Mouse (Mus musculus) forebrain, embryonic 11.5 days (tissue): ENCODE measurements at regions not wholly inside any gene's neighbourhood (a gene's known extent, or its start where the extent isn't known, plus 50 kb on each side); places are given as distances from the start of the nearest gene placed in this dataset.
"Not testable (repeated sequence)": the region's sequence is repeated elsewhere in the genome, so short reads cannot be mapped to it uniquely, and the experiment has no call there.

Experiments used
- ATAC-seq: fragments of 200-750 bp; cut with Nextera tagmentation; replicated peaks from 2 replicates; pipeline ENCODE4 v1.8.0; 2017; ENCODE audit warnings: moderate TSS enrichment; ENCODE audit not compliant: low FRiP score
- DNase-seq: peaks from one replicate; pipeline ENCODE4 v3.0.0-alpha.2; 2017; ENCODE audit warnings: low spot score
- H3K27ac ChIP-seq: fragments of 300-500 bp; sonication (generic); 2 replicates; pipeline ENCODE4 v1.5.1; 2014; ENCODE audit warnings: low read depth, low read length
- H3K27me3 ChIP-seq: fragments of 300-500 bp; sonication (generic); 2 replicates; pipeline ENCODE4 v1.6.1; 2014; ENCODE audit warnings: mild to moderate bottlenecking, low read length, mixed read lengths; ENCODE audit not compliant: control insufficient read depth, insufficient read depth
- H3K36me3 ChIP-seq: fragments of 300-500 bp; sonication (generic); 2 replicates; pipeline ENCODE4 v1.6.1; 2014; ENCODE audit warnings: mild to moderate bottlenecking, low read length, moderate library complexity, mixed read lengths; ENCODE audit not compliant: control insufficient read depth, insufficient read depth
- H3K4me1 ChIP-seq: fragments of 300-500 bp; sonication (generic); replicated peaks from 2 replicates; pipeline ENCODE4 v1.6.1; 2014; ENCODE audit warnings: low read length, mixed read lengths; ENCODE audit not compliant: control insufficient read depth, insufficient read depth
- H3K4me2 ChIP-seq: fragments of 300-500 bp; sonication (generic); 2 replicates; pipeline ENCODE4 v1.6.1; 2014; ENCODE audit warnings: low read depth, mild to moderate bottlenecking, low read length, moderate library complexity, mixed read lengths; ENCODE audit not compliant: severe bottlenecking
- H3K4me3 ChIP-seq: fragments of 300-500 bp; sonication (generic); 2 replicates; pipeline ENCODE4 v1.5.1; 2014; ENCODE audit warnings: low read depth, low read length
- H3K9ac ChIP-seq: fragments of 300-500 bp; sonication (generic); 2 replicates; pipeline ENCODE4 v1.6.1; 2014; ENCODE audit warnings: low read length
- H3K9me3 ChIP-seq: fragments of 300-500 bp; sonication (generic); 2 replicates; pipeline ENCODE4 v1.6.1; 2016; ENCODE audit warnings: low read length, mixed read lengths; ENCODE audit not compliant: control insufficient read depth
- WGBS: fragments of 180-500 bp; shearing (Covaris S2); extraction: QIAGEN DNeasy Blood & Tissue Kit; methylation state at CpG from one replicate; pipeline ENCODE4 v1.1.7; 2014; 5-methylcytosine and 5-hydroxymethylcytosine counted together

DNA sequence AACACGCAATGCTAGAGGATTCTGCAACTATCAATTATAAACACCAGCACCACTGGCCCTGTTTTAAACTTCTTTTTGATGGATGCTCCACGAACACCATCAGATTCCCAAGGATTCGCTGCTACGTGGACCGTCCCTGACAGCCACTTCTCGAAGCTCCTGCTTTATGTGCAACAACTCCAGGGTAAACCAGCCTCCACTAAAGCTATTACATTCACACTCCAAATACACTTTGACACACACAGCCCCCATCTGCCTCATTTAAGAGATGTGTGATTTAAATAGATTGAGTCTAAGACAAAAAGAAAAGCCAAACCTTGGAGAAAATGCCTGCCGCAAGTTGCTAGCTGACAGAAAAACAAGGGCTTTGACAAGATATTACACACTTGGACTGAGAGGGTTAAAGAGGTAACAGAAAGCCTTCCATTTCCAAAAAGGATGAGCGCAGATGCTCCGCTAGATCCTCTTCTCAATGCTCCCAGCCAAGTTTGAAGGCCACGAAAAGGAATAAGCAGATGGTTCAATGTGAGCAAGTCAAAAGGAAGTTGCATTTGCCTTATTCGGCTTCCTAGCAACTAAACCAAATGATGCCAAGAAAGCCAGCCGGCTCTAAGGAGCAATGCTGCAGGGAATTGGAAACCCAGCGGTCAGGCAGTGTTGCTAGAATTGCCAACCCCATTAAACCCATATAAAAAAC is 54.0 kb upstream of the Cnep1r1 start:
- Histone ChIP-seq H3K4me1 (no peaks in the 10 kb centered on the region), H3K9me3 (no peaks in the 10 kb centered on the region), H3K9ac (no peak overlapping the region), H3K27ac (no peak overlapping the region), H3K4me2 (no peak overlapping the region), H3K27me3 (no peaks in the 10 kb centered on the region), H3K36me3 (no peaks in the 10 kb centered on the region), H3K4me3 (no peak overlapping the region)
- WGBS, result 92% methylated on average over 13 of the region's 13 CpGs
- no peak for DNase-seq
- no peak for ATAC-seq

DNA sequence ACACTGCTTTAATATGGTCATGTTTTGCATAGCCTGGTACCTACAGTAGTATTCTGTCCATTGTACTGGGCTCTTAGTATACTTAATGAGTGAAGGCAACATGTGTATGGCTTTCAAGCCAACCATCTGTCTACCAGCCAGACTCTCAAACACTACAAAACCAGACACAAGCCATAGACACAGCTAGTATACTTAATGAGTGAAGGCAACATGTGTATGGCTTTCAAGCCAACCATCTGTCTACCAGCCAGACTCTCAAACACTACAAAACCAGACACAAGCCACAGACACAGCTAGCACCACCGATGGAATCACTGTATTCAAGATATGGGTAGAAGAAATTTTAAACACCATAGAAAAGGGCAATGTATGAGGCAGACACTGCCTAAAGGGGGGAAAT is 59.5 kb upstream of the Cnep1r1 start:
- DNase-seq, H3K36me3 ChIP-seq, H3K4me1 ChIP-seq, H3K4me2 ChIP-seq, ATAC-seq, H3K9me3 ChIP-seq, H3K4me3 ChIP-seq, H3K9ac ChIP-seq, H3K27me3 ChIP-seq, H3K27ac ChIP-seq: not testable (repeated sequence)
- 90% methylated on average over 1 of the region's 1 CpGs for WGBS

DNA sequence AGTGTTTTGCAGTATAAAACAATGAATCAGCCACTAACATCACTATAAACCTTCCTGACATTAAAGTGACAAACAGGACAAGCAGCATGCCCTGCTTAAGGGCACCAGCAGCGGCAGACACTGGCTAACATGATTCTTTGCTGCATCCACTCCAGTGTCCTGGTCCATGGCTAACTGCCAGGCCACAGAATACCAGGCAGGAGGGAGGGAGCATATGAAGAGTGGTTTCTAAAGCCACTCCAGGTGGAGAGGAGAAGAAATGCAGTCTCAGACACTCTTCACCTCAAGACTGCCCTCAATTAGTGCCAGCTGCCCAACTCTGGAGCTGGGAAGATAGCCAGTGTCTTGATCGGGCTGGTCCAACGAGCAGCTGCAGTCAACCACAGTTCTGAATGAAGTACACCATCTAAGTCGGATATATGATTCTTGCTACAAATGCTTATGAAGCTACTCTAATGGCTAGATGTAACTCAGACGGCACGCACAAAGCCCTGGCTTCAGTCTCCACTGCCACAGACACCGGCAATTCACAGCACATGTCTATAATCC is 60.8 kb upstream of the Cnep1r1 start:
- peaks cover 6% of the 10 kb centered on the region; the same call in 1 of the 2 replicates for H3K4me1 ChIP-seq
- no peak overlapping the region for H3K4me3 ChIP-seq
- no peaks in the 10 kb centered on the region for H3K36me3 ChIP-seq
- no peak for ATAC-seq
- 95% methylated on average over 7 of the region's 7 CpGs for WGBS
- H3K27me3 ChIP-seq, result no peaks in the 10 kb centered on the region
- no peak for DNase-seq
- no peaks in the 10 kb centered on the region for H3K9me3 ChIP-seq
- no peak overlapping the region for H3K27ac ChIP-seq
- no peak overlapping the region for H3K9ac ChIP-seq
- H3K4me2 ChIP-seq, result no peak overlapping the region

DNA sequence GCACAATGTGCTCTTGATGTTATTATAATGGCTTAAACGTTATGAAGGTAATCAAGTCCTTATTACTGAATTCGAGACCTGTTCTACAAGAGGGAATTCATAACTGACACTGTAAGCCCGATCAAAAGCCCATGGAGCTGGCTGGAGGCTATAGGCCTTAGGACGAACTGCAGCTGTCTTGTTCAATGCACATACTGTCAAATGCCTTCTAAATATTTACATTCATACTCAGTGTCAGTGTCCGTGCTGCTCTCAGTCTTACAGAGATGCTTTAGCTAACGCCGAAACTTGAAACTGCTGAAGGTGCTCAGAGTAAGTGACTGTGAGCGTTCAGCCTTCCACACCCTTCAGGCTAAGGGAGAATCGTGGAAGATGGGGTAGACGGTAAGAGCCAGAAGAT is 67.9 kb upstream of the Cnep1r1 start:
- Histone ChIP-seq H3K27ac (no peak overlapping the region), H3K9ac (no peak overlapping the region), H3K27me3 (no peaks in the 10 kb centered on the region), H3K4me3 (no peak overlapping the region), H3K9me3 (no peaks in the 10 kb centered on the region), H3K4me2 (no peak overlapping the region), H3K4me1 (peaks cover 6% of the 10 kb centered on the region; the same call in 1 of the 2 replicates), H3K36me3 (no peaks in the 10 kb centered on the region)
- ATAC-seq (no peak), DNase-seq (no peak)
- 88% methylated on average over 10 of the region's 10 CpGs for WGBS

DNA sequence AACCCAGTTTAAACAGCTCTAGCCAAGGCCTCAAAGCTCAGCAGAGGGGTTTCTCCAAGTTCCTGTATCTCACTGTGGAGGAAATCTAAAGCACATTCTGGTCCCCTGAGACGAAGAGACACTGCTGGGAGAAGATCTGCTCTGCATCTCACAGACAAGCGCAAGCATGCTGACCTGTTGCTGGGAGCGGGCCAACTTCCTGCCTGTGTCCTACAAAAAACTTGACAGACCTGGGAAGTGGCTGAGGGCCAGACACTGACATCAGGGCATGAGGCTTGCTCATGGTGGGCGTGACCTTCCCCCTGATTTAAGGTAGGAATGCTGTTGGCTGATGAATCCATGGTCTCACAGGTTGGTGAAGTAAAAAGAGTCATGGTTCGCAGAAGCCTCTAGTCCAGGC is 69.5 kb upstream of the Cnep1r1 start:
- WGBS, result 87% methylated on average over 5 of the region's 5 CpGs
- no peak overlapping the region for H3K27ac ChIP-seq
- no peaks in the 10 kb centered on the region for H3K27me3 ChIP-seq
- H3K36me3 ChIP-seq, result no peaks in the 10 kb centered on the region
- DNase-seq (no peak), ATAC-seq (no peak)
- no peaks in the 10 kb centered on the region for H3K9me3 ChIP-seq
- peaks cover 5% of the 10 kb centered on the region; the same call in 1 of the 2 replicates for H3K4me1 ChIP-seq
- no peak overlapping the region for H3K4me3 ChIP-seq
- no peak overlapping the region for H3K9ac ChIP-seq
- no peak overlapping the region for H3K4me2 ChIP-seq

DNA sequence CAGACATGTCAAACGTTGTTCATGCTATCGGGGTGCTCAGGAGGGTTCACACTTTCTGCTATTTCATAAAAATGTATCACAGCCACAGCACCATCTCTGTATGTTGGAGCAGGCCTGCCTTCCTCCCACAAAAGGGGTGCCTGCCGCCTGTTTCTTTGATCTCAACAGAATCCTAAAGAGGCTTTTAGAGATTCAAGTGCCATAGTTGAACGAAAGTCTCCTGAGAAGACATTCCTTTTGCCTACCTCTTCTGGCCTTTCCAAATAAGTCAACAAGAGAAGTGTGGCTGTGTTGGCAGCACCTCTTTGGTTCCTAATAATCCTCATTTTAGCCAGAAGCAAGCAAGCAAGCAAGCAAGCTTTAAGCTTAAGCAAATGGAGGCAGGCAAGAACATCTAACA is 72.6 kb upstream of the Cnep1r1 start:
- 82% methylated on average over 4 of the region's 4 CpGs for WGBS
- H3K36me3 ChIP-seq, result no peaks in the 10 kb centered on the region
- no peaks in the 10 kb centered on the region for H3K4me1 ChIP-seq
- H3K9ac ChIP-seq, result no peak overlapping the region
- no peak overlapping the region for H3K4me2 ChIP-seq
- no peak for DNase-seq
- no peak for ATAC-seq
- H3K4me3 ChIP-seq, result no peak overlapping the region
- H3K27ac ChIP-seq, result no peak overlapping the region
- no peaks in the 10 kb centered on the region for H3K9me3 ChIP-seq
- no peaks in the 10 kb centered on the region for H3K27me3 ChIP-seq

DNA sequence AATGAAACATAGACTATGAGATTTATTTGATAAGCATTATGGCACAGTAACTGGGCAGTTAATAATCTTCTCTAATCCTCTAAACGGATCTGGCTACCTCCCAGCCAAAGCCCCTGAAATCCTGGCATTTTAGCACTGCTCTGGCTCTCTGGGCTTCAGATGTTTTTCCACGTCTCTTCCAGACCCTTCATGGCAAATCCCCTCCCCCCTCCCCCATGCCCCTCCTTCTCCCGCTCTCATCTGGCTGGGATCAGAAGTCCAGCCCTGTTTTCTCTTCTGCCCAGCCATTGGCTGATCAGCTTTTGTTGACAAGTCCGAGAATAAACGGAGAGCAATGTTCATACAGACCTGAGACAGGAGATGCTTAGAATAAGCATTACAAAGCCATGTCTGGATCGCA is 79.3 kb upstream of the Cnep1r1 start:
- Histone ChIP-seq H3K4me2 (no peak overlapping the region), H3K4me3 (no peak overlapping the region), H3K9me3 (no peaks in the 10 kb centered on the region), H3K27me3 (no peaks in the 10 kb centered on the region), H3K4me1 (no peaks in the 10 kb centered on the region), H3K9ac (no peak overlapping the region), H3K27ac (no peak overlapping the region), H3K36me3 (no peaks in the 10 kb centered on the region)
- no peak for ATAC-seq
- DNase-seq, result no peak
- WGBS, result 29% methylated on average over 6 of the region's 6 CpGs

DNA sequence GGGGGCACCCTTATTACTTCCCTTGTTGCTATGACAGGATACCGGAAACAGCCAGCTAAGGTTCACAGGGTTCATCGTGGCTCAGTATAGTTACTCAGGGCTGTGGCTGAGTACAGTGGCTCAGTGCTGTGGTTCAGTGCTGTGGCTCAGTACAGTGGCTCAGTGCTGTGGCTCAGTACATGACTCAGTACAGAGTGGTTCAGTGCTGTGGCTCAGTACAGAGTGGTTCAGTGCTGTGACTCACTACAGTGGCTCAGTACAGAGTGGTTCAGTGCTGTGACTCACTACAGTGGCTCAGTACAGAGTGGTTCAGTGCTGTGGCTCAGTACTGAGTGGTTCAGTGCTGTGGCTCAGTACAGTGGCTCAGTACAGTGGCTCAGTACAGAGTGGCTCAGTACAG is 78.6 kb upstream of the Zfp423 start:
- 96% methylated on average over 2 of the region's 2 CpGs for whole genome bisulfite sequencing
- no peaks in the 10 kb centered on the region for H3K36me3 ChIP-seq
- H3K9me3 ChIP-seq, result no peaks in the 10 kb centered on the region
- no peak overlapping the region for H3K9ac ChIP-seq
- no peak overlapping the region for H3K27ac ChIP-seq
- no peaks in the 10 kb centered on the region for H3K27me3 ChIP-seq
- no peak overlapping the region for H3K4me2 ChIP-seq
- no peaks in the 10 kb centered on the region for H3K4me1 ChIP-seq
- no peak overlapping the region for H3K4me3 ChIP-seq
- DNase-seq, result no peak
- ATAC-seq, result no peak

DNA sequence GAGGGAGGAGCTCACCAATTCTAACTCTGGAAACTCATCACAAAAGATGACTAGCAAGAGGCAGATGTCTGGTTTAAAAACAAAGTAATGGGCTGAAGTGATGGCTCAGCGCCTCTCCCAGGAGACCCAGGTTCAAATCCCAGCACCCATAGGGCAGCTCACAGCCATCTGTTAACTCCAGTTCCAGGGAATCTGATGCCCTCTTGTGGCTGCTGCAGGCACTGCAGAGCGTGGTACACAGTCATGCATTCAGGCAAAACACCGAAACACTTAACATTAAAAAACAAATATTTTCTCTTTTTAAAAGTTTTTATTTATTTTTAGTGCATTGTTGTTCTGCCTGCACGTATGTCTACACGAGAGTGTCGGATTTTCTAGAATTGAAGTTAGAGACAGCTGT is 73.7 kb upstream of the Zfp423 start:
- Histone ChIP-seq H3K9ac (no peak overlapping the region), H3K36me3 (no peaks in the 10 kb centered on the region), H3K4me2 (no peak overlapping the region), H3K4me1 (no peaks in the 10 kb centered on the region), H3K27me3 (no peaks in the 10 kb centered on the region), H3K9me3 (no peaks in the 10 kb centered on the region), H3K27ac (no peak overlapping the region), H3K4me3 (no peak overlapping the region)
- ATAC-seq (no peak), DNase-seq (no peak)
- 75% methylated on average over 6 of the region's 6 CpGs for WGBS
